Mouse (Mus musculus) mouse trophoblast stem cell (cell line): ENCODE results near the gene G6pc.
"Not testable (repeated sequence)": the region's sequence is repeated elsewhere in the genome, so short reads cannot be mapped to it uniquely, and the experiment has no call there.

Experiments used
- in situ Hi-C, 2 experiments: fragments of 300-500 bp; cut with MseI, MboI; formaldehyde crosslinking; loops; 2 replicates in 1 of 2; 3 replicates in 1 of 2; pipeline ENCODE4 v1.15.1; 2025

The G6pc gene

DNA sequence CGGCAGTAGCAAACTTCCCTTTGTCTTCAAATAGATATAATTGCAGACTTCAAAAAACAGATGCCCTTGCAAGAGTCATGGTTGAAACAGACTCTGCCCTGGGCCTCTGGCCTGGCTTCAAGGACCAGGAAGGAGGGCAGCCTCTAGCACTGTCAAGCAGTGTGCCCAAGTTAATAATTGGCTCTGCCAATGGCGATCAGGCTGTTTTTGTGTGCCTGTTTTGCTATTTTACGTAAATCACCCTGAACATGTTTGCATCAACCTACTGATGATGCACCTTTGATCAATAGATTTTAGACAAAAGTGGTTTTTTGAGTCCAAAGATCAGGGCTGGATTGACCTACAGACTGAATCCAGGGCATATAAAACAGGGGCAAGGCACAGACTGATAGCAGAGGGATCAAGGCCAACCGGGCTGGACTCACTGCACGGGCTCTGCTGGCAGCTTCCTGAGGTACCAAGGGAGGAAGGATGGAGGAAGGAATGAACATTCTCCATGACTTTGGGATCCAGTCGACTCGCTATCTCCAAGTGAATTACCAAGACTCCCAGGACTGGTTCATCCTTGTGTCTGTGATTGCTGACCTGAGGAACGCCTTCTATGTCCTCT is at the start of gene G6pc:
Gene G6pc (plus strand): TSS at position 236 of the 610 bp plus-strand sequence.
- in situ Hi-C loops: no loop called here

DNA sequence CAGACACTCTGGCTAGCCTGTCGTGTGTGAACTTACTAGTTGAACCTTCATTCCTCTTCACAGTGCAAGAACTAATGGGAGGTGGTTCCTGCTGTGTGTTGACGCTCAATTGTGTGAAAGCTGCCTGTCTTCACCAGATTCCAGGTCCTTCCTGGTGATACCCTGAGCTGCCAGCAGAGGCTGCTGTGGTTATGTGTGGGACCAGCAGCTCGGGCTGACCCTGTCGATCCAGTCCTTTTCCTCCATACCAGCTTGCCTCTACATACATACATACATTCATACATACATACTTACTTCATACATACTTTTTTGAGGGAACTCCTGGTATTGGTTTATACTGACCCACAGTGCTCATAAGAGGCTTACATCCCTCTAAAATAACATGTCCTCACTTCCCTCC is 43.8 kb upstream of the G6pc start:
- in situ Hi-C loops: loop anchor here in 1 of 2 experiments (5.0 kb wide), 1 partner anchor 74 kb away; no protein-coding TSS in a partner anchor

DNA sequence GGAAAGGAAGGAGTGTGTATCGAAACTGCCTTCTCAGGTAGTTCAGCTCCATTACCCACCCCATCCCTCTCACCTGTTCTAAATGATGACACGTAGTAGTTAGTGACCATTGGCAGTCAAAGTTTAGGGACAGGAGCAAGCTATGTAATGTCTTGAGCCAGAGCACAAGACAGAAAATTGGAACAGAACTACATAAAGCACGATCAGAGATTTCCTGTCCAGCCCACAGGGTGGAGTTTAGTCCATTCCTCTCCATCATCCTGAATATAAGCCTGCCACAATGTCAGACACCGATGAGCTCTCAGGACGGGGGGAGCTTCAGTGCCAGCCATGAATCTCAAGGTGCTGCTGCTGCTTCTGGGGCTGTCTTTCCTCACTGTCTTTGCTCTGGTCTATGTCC is 42.6 kb upstream of the G6pc start, which contains the start of gene Aoc2:
Gene Aoc2 (plus strand): TSS at position 301 of the 400 bp plus-strand sequence.
- in situ Hi-C loops: loop anchor here in 1 of 2 experiments (5.0 kb wide), 1 partner anchor 73 kb away; no protein-coding TSS in a partner anchor

DNA sequence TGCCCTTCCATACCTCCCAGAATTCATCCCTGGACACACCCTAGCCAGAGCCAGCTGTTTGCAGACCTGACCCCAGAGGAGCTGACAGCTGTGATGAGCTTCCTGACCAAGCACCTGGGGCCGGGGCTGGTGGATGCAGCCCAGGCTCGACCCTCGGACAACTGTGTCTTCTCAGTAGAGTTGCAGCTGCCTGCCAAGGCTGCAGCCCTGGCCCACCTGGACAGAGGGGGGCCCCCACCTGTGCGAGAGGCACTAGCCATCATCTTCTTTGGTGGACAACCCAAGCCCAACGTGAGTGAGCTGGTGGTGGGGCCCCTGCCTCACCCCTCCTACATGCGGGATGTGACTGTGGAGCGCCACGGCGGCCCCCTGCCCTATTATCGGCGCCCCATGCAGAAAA is 42.2 kb upstream of the G6pc start:
- in situ Hi-C loops: not testable (repeated sequence)

- in situ Hi-C loops: no loop called here
Measured at GRCm38 (mm10) chr11:101326147-101326546, 41.2 kb upstream of the G6pc start.

GRCm38 (mm10) chr11:101327311-101327710 is 40.0 kb upstream of the G6pc start:
- in situ Hi-C loops: no loop called here

DNA sequence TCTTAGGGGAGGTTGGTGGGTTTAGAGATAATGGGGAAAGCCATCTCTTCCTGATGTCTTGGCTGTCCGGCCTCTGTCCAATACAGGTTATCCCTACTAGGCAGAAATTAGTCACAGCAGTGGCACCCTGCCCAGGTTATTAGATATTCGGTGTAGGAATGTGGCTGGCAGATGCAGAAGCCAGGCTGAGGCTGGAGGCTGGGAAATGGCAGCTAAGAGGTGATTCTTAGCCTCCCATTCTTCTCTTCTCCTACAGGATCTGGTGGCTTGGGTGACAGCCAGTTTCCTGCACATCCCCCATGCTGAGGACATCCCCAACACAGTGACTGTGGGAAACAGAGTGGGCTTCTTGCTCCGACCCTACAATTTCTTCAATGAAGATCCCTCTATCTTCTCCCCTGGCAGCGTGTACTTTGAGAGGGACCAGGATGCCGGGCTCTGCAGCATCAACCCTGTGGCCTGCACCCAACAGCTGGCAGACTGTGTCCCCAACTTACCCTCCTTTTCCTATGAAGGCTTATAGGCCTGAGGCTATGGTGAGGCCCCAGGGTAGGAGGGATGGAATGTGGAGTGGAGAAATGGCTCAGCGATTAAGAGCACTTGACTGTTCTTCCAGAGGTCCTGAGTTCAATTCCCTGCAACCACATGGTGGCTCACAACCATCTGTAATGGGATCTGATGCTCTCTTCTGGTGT is 38.3 kb upstream of the G6pc start:
- in situ Hi-C loops: no loop called here

DNA sequence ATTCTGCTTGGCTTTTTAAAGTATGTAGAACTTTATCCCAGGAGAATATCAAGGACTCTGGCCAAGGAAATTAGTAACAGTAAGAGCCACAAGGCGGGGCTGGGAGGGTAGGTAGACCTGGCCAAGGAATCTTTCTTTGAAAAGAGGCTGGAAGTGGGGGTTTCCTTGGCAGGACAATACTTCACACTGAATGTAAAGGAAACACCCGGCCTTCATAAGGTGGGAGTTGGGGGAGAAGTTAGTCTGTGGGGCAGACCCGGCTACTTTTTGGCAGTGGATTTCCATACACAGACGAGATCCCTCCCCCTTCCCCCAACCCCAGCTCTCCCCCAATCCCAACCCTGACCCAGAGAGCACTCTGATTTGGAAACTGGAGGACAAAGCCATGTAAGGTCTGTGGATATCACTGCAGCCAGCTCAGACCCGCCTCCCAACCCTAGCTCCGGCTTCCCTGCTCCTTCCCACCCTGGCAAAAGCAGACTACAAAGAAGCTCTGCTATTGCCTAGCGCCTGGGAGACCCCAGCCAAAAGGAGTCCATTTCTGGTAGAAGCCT is 36.9 kb upstream of the G6pc start, which contains the start of gene Aoc3:
Gene Aoc3 (plus strand): TSS at position 235 of the 554 bp plus-strand sequence.
- in situ Hi-C loops: no loop called here

DNA sequence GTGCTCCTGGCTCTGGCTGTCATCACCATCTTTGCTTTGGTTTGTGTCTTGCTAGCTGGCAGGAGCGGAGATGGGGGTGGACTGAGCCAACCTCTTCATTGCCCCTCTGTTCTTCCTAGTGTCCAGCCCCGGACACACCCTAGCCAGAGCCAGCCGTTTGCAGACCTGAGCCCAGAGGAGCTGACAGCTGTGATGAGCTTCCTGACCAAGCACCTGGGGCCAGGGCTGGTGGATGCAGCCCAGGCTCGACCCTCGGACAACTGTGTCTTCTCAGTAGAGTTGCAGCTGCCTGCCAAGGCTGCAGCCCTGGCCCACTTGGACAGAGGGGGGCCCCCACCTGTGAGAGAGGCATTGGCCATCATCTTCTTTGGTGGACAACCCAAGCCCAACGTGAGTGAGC is 36.4 kb upstream of the G6pc start:
- in situ Hi-C loops: not testable (repeated sequence)

DNA sequence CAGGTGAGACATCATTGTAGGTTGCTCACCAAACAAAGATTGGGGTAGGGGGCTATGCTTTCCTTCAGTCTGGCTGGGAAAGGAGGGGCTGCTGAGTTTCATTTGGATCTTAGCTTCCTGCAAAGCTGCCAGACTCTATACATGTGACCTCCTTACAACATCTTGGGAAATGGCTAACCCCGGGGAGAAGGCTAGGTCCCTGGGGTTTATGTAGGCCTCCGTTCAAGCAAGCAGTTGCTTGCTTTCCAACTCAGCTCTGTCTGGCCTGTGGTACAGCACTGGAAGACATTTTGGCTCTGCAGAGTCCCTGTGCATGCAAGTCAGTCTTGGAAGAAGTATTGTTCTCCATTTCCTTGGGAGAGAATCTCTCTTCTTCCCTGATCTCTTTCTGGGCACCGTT is 34.8 kb upstream of the G6pc start:
- in situ Hi-C loops: no loop called here

GRCm38 (mm10) chr11:101334023-101334422 is 33.3 kb upstream of the G6pc start:
- in situ Hi-C loops: no loop called here

GRCm38 (mm10) chr11:101334516-101334915 is 32.8 kb upstream of the G6pc start:
- in situ Hi-C loops: no loop called here

DNA sequence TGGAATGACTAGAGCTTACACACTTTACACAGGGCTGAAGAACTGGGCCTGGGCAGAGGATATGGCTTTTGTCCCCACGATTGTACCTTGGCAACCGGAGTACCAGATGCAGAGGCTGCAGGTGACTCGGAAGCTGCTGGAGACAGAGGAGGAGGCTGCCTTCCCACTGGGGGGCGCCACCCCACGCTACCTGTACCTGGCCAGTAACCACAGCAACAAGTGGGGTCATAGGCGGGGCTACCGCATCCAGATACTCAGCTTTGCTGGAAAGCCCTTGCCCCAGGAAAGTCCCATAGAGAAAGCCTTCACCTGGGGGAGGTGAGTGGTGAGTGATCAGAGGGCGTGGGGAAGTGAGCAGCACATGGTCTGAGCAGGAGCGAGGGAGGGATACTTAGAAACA is 31.7 kb upstream of the G6pc start:
- in situ Hi-C loops: loop anchor here in 1 of 2 experiments (5.0 kb wide), 1 partner anchor 57 kb away; no protein-coding TSS in a partner anchor

DNA sequence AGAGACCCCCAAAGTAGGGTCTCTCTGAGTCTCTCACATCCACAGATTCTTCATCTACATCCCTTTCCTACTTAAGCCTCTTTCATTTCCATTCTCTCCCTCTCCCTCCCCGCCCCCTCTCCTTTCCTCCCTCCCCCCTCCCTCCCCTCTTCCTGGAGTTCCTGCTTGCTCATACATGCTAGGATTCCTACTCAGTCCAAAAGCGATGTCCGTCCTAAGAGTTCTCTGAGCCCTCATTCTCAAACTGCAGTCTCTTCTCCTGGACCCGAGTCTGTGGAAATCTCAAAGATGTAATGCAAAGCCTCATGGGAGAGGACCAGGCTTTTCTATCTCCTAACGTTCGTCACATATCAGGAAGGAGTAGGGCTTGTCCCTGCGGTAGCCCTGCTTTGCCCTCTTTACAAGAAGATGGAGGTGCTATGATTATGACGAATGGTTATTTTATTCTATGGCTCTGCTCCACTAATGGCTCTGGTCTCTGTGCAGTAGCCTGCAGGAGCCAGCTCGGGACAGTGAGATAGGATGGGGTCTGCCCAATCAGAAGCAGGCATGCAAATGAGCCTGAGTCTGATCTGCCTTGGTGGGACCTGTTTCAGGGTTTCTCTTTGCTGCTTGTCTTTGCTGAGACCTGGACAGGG is 29.1 kb upstream of the G6pc start:
- in situ Hi-C loops: loop anchor here in 1 of 2 experiments (5.0 kb wide), 1 partner anchor 54 kb away; no protein-coding TSS in a partner anchor

DNA sequence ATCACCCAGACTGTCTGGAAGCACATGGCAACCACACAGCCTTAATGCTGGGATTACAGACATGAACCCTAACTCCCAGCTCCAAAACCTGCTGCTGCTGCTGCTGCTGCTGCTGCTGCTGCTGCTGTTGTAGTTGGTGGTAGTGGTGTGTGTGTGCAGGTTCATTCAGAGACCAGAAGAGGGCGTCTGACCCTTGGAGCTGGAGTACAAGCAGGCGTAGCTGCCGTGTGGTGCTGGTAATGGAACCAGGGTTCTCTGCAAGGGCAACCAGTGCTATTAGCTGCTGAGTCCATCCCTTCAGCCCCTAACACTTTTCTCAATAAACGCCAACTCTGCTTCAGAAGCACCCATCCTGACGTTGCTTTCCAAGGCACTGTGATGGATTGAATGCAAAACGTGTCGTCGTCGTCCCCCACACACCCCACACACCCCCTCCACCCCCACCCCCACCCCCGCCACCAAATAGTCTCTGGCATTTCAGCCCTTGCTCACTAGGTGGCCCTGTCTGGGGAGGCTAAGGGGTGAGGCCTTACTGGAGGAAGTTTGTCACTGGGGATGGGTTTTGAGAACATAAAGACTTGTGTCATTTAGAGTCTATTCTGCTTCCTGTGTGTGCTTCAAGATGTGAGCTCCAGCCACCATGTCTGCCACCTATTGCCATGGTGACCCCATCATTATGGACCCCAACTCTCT is 20.1 kb upstream of the G6pc start:
- in situ Hi-C loops: no loop called here

GRCm38 (mm10) chr11:101348774-101349173 is 18.6 kb upstream of the G6pc start:
- in situ Hi-C loops: no loop called here

GRCm38 (mm10) chr11:101349216-101349615 is 18.1 kb upstream of the G6pc start:
- in situ Hi-C loops: no loop called here

DNA sequence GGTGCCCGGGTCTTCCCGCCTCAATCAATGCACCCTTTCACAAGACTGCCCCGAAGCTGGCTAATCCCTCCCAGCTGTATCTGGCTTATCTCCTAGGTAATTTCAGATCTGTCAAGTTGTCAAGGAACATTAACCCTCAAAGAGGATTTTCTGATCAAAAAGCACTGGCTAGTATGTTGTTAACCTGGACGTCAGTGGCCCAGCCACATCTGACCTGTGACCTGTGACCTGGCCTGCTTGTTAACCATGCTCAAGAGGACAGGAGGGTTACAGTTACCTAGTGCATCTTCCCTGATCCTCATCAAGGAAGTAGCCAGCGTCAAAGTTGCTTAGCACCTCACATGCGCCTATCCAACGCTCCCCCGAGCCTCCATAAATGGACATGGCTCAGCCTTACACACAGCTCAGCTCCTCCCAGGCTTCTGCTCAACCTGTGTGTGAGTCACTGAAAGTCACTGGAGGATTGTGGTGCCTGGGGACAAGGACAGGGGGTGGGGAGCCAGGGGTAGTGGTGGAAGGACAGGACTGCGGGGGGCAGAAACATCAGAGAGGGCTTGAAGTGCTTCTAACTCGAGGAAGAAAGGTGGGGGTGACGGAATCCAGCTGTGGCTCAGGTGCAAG is 16.2 kb upstream of the G6pc start:
- in situ Hi-C loops: no loop called here

DNA sequence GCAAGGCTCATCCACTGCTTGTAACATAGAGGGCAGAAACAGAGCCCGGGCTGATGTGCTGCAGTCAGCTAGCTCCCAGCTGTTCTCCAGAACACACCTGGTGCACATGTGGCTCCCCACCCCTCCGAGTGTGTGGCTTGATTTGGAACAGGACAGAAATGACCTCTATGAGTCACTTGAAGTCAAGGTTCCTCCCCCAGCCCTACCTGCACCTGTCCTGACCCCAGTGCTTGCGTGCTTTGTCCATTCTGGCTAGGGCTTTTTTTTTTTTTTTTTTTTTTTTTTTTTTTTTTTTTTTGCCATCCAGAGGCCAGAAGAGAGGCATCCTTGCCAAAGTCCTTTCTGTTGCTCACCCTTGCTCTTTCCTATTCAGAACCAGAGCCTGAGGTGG is 15.6 kb upstream of the G6pc start:
- in situ Hi-C loops: no loop called here

DNA sequence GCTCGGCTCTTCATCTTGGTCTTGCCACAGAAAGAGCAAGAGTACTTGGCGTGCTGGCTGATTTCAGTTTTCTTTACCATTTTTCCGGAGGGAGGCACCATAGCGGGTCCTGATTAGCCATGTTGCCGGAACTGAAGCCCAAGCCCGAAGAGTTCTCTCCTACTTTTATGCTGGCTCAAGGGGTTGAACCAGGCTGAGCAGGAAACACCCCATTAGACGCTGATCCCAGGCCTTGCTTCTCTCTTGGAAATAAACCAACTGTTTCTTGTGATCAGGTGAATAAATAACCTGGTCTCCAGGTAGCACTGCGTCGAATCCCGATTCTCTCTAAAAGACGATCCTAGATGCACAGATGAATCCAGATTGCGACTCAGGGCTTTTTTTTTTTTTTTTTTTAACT is 13.9 kb upstream of the G6pc start:
- in situ Hi-C loops: no loop called here

GRCm38 (mm10) chr11:101354438-101355010 is 12.8 kb upstream of the G6pc start:
- in situ Hi-C loops: no loop called here
